Mouse (Mus musculus) gastrocnemius, postnatal 14 days (tissue): Measurements from ENCODE around the gene Trim29. TPM values are rescaled to one million over a fixed set of nuclear protein-coding genes. Genes with fewer than 3 reads are reported as not detected.
A peak's percentile ranks its signal among the peaks of the same experiment; 100 is the strongest.

Source experiments
- DNase-seq: peaks from one replicate; pipeline ENCODE4 v3.0.0; 2021; ENCODE audit warnings: mixed read lengths
- intact Hi-C: fragments of 180-260 bp; cut with DNase I; formaldehyde crosslinking; loops from one replicate; pipeline ENCODE4 v1.15.1; 2025; ENCODE audit warnings: low total_unique reads
- long read RNA-seq, 2 experiments: library from polyadenylated mRNA; stranded (forward); transcript quantifications; one replicate each; pipeline ENCODE4 v2.0.0; 2021
- total RNA-seq, 2 experiments: library from RNA; stranded (reverse); gene quantifications; 2 replicates each; pipeline ENCODE4 v1.2.3; 2021

Gene Trim29
- total RNA-seq: under 1 TPM; 0.08 to 0.16 TPM
- long read RNA-seq, experiment 1, partial matches to known transcripts: 0 of 1 reads
- long read RNA-seq, experiment 1, other reads (novel, unspliced or antisense): 1 of 1 reads
- long read RNA-seq, experiment 2: 0 reads

DNA sequence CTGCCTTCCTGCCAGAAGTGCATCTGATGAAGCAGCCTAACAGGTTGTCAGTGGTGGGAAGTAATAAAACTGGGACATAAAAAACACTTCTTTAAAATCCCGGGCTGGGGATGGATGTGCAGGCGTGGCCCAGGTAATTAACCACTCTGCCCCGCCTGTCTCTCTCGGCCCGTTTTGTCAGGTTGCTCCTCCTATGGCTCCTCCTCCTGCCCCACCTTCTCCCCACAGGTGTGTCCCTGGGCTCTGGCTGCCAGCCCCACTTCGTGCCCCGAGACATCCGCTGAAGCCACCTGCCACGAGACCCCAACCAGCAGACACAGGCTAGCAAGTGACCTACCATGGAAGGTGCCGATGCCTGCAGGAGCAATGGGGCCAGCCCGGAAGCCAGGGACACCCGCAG lies at the start of gene Trim29:
Gene Trim29, plus strand, starts transcription at position 311 of the 400 bp plus-strand sequence.
- intact Hi-C loops: no loop called here
- no peak for DNase-seq

DNA sequence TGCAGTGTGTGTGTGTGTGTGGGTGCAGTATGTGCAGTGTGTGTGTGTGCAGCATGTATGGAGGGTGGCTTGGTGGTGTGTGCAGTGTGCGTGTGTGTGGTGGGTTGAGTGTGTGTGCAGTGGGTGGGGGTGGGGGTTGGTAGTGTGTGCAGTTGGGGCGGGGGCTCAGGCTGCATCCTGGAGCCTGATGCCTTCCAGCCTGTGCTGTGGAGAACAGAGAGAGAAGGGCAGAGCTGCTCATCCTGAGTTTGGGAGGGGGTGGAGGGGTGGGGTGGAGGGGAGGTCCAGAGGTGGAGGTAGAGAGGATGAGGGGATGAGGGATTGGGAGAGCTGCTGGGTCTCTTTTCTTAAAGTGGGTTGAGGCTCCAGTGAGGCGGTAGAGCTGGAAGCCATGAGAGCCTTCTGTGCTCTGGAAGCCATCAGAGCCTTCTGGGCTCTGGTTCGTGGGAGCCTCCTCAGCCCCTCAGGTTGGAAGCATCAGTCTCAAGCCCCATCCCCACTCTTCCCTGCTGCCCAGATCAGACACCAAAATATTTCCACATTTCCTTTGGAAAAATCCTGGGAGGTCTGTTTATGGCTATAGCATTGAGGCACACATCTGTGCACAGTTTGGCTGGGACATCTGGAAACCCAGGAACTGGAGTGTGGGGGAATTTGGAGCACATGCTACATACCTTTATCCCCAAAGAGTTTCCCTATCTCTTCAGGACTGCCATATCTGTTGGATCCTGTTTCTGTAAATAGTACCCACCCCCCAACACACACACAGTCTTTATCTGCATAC lies 49.3 kb upstream of the Trim29 start:
- DNase-seq: no peak

DNA sequence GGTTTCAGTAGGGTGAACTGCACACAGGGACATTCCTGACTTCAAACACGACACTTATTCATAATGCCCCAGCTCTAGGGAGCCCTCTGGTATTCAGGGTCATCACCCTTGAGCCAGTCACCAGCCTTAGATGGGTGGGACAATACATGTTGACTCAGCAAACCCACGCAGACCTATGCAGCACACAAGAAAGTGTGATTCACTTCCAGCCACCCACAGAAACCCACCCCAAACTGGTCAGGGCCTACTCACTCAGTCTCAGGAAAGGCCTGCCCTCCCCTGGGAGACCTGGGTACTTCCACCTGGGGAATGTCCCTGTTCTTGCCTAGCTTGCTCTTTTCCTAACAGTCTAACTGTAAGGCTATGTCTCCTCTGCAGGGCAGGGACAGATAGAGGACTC lies 48.7 kb upstream of the Trim29 start:
- DNase-seq: no peak

More for the DNA sequence above, 49.3 kb upstream of the Trim29 start:
- intact Hi-C loops: no loop called here

DNA sequence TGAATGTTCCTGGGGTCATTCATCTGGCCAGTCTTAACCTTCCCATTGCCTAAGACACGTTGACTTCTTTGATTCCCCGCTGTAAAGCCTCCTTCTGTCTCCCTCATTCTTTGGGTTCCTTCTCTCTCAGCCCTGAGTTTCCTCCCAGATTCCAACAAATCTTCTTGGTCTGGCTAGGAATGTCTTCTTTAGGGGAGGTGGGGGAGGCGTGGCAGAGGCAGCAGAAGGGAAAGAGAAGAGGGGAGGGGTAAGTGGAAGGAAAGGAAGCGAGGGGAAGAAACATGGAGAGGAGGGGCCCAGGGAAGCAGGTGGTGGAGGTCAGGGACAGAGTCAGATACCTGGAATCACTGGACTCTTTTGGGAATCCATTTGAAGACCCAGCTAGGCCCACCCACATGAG lies 48.3 kb upstream of the Trim29 start:
- intact Hi-C loops: no loop called here

More for the DNA sequence above, 48.7 kb upstream of the Trim29 start:
- intact Hi-C loops: no loop called here

DNA sequence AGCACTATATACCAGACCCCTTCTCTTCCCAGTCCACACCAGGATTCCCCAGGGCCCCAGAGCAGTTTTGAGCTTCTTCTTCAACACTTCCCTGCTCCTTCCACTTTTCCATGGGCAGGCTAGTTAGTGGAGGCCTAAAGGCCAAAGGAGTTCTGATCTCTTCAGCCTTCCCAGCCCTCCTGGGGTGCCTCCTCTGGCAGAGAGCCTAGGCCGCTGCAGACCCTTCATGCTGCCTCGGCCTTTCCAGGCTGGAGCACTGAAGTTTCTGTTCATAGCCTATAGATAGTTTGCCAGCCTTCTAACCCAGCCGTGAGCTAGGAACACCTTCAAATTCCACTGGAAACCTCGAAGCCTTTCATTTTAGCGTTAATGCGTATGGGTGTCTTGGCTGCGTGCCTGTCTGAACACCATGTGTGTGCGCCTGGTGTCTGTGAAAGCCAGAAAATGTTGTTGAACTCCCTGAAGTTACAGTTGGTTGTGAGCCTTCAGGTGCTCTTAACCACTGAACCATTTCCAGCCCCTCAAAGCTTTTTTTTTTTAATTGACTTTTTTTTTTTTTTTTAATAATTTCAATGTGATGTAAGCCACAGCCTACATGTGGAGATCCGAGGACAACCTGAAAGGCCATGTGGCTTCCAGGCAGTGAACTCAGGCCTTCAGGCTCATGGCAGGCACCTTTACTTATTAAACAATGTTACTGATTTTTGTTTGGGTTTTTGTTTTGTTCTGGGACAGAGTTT lies 47.7 kb upstream of the Trim29 start:
- intact Hi-C loops: no loop called here
- DNase-seq: no peak

More for the DNA sequence above, 48.3 kb upstream of the Trim29 start:
- DNase-seq: no peak

DNA sequence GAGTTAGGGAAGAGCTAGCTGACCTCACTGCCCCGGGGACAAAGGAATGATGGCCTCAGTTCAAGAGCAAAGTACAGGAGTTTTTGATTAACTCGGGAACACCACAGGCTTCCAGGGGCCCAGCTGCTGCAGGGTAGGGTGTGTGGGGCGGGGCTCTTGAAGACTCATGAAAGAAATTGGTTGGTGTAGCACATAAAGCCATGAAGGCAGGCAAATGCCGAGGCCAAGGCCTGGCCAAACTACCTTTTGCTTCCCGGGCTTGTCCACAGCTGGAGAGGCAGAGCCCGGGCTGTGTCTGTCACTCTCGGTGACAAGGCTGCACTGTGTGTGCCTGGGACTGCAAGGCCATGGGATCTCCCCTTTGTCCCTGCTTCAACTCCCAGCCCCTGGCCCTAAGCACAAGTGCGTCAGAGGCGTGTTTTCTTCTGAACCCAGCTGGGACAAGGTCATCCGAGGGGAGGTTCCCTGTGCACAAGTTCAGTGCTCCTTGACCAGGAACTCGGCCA lies 46.6 kb upstream of the Trim29 start:
- DNase-seq: peak; percentile 77
- intact Hi-C loops: no loop called here

DNA sequence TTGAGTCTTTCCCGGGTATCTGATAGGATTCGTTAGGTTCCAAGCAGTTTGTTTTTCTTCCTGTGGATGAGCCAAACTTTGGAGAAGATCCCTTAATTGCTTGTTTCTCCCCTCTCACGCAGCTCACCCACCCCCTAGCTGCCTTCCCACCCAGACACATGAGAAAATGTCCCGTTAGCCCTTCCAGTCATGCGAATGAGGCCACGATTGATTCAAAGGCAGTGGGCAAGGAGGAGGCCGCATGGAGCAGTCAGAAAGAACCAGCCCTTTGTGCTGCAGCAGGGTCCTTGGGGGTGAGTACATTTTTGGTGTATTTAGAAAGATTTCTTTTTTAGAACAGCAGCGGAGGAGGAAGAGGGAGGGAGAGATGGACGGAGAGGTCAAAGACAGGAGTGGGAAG lies 45.5 kb upstream of the Trim29 start:
- intact Hi-C loops: no loop called here
- DNase-seq: no peak

DNA sequence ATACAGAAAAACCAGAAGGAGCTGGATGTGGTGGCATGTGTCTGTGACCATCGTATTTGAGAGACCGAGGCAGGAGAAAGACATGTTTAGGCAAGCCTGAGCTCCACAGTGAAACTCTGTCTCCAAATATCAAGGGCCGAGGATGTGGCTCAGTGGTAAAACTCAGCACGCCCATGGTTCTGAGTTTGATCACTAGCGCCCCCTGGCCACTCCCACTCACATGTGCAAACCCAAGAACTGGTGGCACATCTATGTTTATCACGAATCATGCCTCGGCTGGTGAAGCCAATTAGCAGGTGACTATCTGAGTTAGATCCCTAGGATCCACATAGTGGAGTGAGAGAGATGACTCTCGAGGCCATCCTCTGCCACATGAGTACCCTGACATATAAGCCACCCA lies 43.3 kb upstream of the Trim29 start:
- intact Hi-C loops: no loop called here
- no peak for DNase-seq

DNA sequence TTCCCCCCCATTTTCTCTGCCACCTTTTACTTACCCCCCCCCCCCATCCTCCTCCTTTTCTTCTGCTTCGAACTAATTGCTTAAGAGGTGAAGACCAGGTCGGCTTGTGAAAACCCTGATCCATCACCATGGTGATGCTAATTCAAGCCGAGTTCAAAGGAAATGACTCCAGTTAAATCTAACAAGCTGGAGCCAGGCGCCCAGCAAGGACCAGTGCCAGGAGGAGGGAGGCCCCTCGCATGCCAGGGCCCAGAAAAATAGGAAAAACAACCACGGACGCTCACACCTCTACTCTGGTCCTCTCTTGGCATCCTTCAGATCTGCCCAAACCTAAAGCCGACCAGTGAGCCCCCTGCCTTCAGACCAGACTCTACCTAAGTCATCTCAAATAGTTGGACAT lies 41.5 kb upstream of the Trim29 start:
- intact Hi-C loops: no loop called here
- no peak for DNase-seq

DNA sequence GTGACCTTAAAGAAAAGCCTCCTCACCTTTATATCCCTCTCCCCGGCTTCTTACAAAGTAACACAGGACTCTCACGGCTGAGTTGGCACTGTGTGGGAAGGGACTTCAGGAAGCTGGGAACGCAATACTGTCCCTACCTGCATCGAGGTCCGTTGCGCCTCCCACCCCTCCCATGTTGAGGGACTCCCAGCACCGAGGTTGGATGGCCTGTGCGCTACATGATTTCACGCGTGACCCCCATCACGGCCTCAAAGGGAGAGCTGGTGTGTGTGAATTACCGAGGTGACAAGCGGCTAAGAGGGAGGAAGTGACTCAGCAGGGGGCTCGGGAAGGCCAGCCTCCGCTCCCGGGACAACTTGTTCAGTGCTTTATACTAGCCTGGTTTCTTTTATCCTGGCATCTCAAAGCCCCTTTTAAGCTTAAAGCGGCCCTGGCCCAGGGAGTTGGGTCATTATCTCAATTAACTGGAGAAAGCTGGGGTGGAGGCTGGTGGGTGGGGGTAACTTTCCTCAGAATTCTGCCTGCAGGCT lies 39.9 kb upstream of the Trim29 start:
- intact Hi-C loops: no loop called here
- no peak for DNase-seq

DNA sequence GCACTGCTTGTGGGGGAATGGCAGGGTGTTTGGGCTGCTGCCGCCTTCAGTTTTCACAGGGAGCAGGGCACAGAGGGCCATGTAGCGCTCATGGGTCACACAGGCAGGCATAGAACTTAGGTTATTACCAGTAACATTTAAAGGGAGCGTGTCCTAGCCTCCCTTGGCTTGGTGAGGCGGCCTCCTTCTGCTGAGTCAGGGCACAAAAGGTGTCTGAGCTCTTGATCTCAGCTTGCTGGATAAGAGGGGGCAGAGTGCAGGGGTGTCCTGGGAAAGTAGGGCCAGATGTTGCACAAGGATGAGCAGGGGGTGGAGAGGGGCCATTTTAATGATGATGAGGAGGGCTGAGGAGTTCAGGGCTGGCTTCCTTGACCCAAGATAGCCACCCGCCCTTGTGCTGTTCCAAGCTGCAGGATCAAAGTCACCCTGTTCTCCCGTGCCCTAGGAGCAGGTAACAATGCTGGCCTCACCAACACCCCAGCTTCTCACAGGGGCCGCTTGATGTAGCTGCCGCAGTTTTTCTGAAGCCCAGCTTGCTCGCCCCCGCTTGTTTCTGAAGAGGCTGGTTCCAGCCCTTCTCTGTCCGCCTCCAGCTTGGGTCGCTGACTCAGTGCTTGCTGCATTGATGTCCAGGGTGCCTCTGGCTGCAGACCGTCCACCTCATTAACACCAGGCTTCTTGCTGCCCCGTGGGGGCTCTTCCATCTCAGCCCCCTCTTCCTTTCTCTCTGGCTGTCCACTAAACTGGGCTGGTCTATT lies 38.7 kb upstream of the Trim29 start:
- intact Hi-C loops: no loop called here
- DNase-seq: no peak

DNA sequence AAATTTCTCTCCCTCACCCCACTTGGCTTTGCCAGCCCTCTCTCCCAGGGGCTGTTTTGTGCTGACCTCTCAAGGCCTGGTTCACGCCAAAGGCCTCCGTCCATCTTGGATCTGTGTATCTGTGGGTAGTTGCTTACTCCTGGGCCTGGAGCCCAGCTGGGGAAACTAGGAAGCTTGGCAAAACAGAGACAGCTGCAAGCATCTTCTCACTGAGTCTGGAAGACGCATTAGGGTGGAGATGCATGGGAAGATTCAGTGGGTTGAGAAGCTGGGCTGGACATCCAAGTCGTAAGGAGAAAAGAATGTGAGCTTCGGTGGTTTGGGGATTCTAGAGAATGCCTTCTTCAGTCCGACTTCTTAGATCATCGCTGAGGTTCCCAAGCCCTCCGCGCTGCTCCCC lies 36.9 kb upstream of the Trim29 start:
- intact Hi-C loops: no loop called here
- DNase-seq: peak; percentile 58

DNA sequence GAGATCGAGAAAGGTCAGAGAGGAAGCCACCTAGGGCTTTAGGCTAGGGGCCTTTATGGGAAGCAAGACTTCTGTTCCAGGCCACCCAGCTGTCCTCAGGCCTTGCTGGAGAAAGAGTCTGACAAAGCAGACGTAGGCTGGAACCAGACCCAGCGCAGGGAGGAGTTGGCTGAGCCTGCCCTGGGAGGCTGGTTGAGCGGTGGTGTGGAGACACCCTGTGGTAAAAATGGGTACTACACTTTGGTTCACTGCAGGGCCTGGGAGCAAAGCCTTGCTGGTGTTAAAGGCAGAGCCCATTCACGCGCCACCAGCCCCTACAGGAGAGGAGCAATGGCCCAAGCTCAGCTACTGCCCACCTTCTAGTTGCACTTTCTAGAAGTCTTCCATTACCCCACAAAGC lies 26.4 kb upstream of the Trim29 start:
- intact Hi-C loops: loop anchor here (2.0 to 10.0 kb wide), 2 partner anchors 63 to 289 kb away; no protein-coding TSS in a partner anchor
- DNase-seq: peak; percentile 90

DNA sequence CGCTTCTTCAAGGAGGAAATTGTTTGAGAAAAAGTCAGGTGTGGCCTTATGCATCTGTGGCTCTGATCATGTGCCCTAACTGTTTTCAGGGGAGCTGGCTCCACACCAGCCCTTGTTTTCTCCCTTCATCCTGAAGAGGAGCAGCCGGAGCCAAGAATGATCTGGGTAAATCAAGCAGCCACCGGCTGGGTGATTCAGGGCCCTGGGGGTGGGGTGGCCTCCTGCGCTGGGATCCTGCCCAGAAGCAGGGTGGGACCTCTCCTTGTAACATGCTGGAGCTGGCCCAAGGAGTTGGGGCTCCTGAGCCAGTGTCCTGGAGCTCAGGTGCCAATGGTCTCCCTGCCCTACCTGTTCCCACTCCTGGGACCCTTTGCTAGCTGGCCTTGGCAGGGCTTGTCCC lies 25.4 kb upstream of the Trim29 start:
- DNase-seq: no peak
- intact Hi-C loops: loop anchor here (2.0 to 10.0 kb wide), 2 partner anchors 64 to 290 kb away; no protein-coding TSS in a partner anchor

DNA sequence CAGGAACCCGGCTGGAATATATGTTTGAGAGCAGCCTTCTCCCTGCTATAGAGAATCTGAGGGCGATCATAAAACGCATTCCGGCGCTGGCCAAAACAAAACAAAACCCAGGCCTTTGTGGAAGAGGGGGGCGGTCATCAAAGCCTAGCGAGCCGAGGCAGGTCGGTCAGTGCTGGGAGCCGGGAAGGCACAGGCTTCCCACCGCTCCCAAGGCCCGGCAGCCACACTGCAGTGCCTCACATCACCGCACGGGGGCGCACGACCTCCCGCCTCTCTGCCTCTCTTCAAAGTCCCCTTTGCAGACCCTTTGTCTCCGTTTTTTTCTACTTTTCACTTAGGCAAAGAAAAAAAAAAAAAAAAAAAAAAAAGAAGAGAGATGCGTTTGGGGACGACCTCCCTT lies 23.8 kb upstream of the Trim29 start:
- intact Hi-C loops: loop anchor here (2.0 to 10.0 kb wide), 2 partner anchors 144 to 292 kb away; no protein-coding TSS in a partner anchor

DNA sequence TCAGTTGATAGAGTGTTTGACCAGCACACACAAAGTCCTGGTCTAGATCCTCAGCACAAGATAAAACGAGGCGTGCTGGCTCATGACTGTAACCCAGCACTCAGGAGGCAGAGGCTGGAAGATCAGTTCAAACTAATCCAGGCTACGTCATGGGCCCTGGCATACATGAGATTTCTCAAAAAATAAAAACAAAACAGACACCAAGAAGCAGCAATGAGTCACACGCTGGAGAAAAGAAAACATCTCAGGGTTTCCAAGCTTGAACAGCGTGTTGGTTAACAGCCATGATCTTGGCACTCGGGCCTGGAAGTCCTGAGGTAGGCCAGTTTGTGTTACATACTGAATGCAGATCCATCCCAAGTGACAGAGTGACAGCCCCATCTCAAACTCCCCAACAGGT lies 17.6 kb upstream of the Trim29 start:
- DNase-seq: no peak
- intact Hi-C loops: no loop called here

More for the DNA sequence above, 23.8 kb upstream of the Trim29 start:
- DNase-seq: peak; percentile 62

DNA sequence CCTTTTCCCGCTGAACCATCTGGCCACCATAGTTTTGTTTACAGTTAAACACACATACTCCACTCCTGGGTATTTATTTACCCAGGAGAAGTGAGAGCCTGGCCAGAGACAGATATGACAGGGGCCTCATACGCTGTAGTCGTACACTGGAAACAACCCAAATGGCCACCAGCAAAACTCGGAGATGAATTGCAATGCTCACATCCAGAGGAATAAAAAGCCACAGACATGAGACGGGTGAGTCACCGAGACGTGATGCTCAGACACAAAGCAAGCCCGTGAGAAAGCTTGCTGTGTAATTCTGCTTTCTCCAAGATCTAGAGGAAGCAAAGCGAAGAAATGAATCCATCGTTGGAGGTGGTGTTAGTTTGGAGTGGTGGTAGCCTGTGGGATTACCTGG lies 10.3 kb upstream of the Trim29 start:
- intact Hi-C loops: no loop called here
- no peak for DNase-seq

DNA sequence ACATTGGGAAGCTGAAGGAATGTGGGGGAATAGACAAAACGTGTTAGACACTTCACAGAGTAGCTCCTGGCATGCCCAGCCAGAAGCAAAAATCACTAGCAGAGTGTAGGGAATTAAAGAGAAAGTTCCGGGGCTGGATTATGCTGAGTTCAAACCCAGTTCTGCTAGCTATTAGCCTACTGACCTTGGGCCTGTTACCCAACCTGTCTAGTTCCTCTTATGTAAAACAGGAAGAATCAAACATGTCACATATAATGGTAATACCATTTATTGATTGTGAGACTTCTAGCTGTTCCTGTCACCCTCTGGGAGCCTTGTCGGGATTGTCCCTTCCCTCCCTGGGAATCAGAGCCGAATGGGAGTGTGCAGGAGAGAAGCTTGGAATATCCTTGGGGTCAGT lies 7.7 kb upstream of the Trim29 start:
- no peak for DNase-seq
- intact Hi-C loops: no loop called here

DNA sequence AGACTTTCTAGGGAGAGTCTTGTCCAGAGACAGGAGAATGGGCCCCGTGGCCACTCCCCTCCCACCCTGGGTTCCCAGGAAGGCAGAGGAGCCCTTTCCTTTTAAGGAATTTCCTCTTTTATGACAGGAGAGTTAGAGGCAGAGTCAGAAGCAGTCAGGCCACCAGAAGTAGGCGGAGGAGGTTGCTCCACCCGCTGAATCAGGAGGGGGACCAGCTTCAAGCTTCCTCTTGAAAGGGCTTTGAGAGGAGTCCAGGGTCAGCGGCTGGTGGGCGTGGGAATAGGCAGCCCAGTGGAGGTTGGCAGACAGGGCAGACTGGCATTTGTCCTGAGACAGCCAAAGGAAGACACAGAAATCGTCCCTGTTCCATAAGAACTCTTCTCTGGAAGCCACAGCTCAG lies 4.8 kb upstream of the Trim29 start:
- DNase-seq: no peak
- intact Hi-C loops: no loop called here
